Mouse (Mus musculus): ENCODE measurements around the gene Atp5b. TPM values are rescaled to one million over a fixed set of nuclear protein-coding genes. Genes with fewer than 3 reads are reported as not detected.
"Not testable (repeated sequence)": the region's sequence is repeated elsewhere in the genome, so short reads cannot be mapped to it uniquely, and the experiment has no call there.

Gene Atp5b
- total RNA-seq, 4 experiments from 2014 or later = 7,887 to 9,725 (median 8,934) TPM

DNA sequence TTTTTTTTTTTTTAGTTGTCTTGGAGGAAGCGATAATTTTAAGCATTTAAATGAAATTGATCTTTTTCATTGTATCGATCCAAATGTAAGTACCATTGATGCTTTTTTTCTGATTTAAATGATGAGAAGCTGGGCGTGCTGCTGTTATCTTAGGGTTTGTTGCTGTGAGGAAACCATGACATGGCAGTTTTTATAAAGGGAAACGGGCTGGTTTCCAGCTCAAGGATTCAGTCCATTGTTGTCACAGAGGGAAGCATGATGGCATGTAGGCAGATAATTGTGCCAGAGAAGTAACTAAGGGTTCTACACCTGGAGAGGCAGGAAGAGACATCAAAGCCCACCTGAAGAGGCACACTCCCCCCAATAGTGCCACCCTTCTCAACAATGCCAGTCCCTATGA is 13.9 kb upstream of the Atp5b start:
- DNase-seq (ENCODE audit: low spot score) = peak; percentile 47

DNA sequence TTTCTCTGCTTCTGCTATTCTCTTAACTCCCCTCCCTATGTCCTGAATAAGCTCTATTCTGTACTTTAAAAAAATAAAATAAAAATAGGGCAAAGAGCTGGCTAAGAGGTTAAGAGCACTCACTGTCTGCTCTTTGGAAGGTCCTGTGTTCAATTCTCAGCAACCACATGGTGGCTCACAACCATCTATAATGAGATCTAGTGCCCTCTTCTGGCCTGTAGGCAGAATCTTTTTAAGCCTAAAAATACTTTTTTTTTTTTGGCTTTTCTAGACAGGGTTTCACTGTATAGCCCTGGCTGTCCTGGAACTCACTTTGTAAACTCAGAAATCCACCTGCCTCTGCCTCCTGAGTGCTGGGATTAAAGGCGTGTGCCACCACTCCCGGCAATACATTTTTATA is 12.6 kb upstream of the Atp5b start:
- DNase-seq (ENCODE audit: low spot score) = not testable (repeated sequence)

DNA sequence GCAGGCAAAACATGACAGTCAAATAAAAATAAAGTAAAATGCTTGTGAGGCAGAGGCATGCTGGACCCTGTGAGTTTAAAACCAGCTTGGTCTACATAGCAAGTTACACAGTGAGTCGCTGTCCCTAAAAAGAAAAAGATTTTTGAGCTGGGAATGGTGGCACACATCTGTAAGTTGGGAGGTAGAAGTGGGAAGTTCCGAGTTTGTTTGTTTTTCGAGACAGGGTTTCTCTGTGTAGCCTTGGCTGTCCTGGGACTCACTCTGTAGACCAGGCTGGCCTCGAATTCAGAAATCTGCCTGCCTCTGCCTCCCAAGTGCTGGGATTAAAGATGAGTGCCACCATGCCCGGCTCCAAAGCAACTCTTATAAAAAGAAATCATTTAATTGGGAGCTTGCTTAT is 4.8 kb upstream of the Atp5b start:
- DNase-seq (ENCODE audit: low spot score) = not testable (repeated sequence)

DNA sequence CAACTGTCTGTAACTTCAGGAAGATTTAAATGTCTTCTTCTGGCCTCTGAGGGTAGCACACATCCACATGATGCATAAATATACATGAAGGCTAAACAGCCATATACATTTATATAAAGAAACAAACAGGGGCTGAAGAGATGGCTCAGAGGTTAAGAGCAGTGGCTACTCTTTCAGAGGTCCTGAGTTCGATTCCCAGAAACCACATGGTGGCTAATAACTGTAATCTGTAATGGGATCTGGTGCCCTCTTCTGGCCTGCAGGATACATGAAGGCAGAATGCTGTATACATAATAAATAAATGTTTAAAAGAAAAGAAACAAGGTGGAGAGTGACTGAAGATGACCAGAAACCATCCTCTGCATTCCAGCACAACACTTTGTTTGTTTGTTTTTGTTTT is 2.6 kb upstream of the Atp5b start:
- no peak for DNase-seq (ENCODE audit: low spot score)

DNA sequence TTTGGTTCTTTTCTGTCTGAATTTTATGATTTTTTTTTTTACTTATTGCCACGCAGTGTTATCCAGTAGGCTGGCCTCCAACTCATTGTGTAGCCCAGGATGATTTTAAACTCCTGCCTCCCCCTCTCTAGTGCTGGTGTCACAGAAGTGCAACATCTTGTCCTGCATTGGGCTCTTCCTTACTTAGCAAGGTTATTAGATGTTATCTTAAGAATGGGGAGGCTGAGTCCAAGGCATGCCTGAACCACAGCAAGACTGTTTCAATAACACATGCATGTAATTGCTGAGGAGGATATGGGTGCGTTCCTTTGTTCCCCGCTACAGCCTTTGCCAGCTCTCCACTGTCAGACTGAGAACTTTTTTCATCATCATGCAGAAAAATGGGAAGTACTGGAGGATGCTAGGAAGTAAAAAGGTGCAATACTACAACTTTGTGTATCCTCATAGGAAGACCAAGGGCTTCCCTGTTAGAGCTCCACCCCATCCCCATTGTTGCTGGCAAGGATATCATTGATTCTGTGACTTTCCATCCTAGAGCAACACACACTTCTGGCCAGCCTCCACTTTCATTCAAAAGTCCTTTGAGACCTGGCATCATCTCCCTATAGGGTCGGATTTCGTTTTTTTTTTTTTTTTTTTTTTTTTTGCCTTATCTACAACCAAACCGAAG is 1.1 kb upstream of the Atp5b start:
- no peak for DNase-seq (ENCODE audit: low spot score)

DNA sequence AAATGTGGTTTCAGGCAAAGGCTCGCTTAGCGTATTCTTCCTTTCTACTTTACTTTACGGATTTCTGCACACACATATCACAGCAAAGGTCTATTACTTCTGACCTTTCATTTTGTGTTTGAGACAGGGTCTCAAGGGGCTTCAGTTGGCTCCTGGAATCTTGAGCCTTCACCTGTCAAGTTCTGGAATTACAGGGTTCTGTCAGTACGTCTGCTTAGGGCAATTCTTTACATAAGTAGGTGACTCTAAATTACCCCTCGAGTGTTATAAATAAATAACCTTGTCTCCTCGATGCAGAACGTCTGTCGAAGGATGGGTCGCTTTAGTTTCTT is 630 bp upstream of the Atp5b start:
- no peak for DNase-seq (ENCODE audit: low spot score)

DNA sequence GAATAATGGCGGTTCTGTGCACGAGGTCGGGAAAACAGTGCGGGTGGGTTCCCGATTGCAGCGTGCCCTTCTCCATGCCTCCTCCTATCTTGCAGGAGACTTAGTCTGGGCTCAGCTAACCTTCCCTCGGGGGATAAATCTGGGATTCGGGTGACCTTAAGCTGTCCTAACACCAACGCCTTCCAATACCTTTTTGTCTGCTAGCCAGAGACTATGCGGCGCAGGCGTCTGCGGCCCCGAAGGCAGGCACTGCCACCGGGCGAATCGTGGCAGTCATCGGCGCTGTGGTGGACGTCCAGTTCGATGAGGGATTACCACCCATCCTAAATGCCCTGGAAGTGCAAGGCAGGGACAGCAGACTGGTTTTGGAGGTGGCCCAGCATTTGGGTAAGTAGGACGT is 615 bp downstream of the Atp5b start:
- DNase-seq (ENCODE audit: low spot score) = no peak

DNA sequence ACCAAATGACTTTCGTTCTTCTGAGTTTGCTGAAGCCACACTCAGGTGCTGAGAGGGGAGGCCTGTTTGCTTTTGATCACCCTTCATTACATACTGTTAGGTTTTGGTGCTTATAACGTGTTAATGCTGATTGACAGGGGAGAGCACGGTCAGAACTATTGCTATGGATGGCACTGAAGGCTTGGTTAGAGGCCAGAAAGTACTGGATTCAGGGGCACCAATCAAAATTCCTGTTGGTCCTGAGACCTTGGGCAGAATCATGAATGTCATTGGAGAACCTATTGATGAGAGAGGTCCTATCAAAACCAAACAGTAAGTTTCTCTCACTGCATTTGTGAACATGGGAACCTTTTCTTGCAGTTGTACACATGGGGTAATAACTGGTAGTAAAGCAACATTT is 1.1 kb downstream of the Atp5b start:
- no peak for DNase-seq (ENCODE audit: low spot score)

DNA sequence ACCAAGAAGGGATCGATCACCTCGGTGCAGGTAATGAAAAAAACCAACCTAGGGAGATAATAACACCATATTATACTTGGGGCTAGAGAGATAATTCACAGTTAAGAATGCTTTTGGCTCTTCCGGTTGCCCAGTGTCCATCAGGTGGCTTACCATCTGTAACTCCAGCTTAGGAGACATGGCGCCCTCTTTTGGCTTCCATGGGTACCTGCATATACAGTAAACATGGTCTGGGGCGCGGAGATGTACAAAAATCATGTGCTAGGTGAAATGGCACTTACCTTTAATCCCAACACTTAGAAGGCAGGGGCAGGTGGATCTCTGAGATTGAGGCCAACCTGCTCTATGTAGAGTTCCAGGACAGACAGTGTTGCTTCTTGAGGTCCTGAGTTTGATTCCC is 3.3 kb downstream of the Atp5b start:
- no peak for DNase-seq (ENCODE audit: low spot score)

DNA sequence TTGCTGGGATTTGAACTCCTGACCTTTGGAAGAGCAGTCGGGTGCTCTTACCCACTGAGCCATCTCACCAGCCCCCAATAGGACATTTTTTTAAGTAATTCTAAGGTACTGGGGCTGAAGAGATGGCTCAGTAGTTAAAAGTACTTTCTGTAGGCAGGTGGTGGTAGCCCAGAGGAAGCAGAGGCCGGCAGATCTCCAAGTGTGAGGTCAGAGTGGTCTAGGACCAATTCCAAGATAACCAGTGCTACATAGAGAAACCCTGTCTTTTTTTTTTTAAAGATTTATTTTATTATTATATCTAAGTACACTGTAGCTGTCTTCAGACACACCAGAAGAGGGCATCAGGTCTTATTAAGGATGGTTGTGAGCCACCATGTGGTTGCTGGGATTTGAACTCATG is 4.1 kb downstream of the Atp5b start:
- DNase-seq (ENCODE audit: low spot score) = not testable (repeated sequence)

DNA sequence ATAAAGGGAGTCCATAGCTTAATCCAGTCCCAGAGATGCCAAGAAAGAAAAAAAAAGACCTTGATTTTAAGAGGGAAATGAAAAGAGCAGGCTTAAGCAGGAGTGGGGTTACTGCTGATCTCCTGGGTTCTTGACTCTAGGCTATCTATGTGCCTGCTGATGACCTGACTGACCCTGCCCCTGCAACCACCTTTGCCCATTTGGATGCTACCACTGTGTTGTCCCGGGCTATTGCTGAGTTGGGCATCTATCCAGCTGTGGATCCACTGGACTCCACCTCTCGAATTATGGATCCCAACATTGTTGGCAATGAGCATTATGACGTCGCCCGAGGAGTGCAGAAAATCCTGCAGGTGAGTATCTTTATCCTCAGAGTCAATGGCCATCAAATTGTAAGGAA is 5.1 kb downstream of the Atp5b start:
- no peak for DNase-seq (ENCODE audit: low spot score)

DNA sequence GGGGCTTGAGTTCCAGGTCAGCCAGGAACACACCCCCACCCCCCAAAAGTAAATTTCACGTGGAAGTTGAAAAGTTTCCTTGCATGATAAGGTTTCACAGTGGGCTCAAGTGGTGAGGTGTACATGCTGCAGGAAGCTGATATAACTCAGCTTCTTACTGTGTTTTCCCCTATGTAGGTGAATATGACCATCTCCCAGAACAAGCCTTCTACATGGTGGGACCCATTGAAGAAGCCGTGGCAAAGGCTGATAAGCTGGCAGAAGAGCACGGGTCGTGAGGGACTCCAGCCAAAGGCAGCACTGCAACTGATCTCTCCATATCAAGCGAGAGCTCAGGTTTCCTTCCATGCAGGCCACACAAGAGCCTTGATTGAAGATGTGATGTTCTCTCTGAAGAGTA is 6.8 kb downstream of the Atp5b start:
- no peak for DNase-seq (ENCODE audit: low spot score)

DNA sequence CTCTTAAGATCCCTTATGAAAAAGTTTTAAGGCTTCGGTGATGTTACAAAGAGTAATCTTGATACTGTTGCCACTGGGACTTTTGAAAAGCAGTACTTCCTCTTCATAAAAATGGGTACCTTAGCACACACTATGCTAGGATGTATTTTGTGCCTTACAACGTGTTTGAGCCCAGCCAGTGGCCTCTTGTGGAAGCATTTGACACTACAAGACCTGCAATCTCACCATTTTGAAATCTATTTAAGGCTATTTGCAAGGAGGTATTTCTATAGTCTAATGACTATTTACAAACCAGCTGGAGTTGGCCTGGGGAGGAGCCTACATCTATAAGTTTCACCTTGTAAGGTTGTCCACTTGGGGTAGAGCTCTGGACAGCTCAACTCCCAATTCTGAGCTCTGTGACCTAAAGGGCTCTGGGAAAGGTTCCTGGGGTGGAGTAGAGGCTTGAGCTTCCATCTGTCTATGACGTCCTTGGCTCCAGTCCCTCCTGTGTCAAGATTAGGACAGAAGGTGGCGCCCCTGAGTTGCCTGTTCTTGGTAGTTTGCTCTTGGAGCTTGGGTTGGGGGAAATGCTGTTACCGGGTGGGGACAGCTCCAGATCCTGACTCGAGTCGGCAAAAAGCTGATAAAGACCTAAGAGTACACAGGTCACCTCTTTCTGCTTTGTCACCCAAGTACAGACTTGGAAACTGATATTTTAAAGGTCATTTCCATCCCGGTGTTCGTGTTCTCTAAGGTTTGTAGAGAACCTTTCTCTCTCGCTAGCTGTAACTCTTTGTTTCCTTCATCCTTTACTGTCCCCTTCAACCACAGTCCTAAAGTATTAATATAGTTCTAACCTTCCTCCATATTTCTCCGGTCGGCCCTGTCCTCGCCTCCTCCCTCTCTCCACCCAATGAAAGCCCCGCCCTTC is 7.8 kb downstream of the Atp5b start:
- peak; percentile 94 for DNase-seq (ENCODE audit: low spot score)

DNA sequence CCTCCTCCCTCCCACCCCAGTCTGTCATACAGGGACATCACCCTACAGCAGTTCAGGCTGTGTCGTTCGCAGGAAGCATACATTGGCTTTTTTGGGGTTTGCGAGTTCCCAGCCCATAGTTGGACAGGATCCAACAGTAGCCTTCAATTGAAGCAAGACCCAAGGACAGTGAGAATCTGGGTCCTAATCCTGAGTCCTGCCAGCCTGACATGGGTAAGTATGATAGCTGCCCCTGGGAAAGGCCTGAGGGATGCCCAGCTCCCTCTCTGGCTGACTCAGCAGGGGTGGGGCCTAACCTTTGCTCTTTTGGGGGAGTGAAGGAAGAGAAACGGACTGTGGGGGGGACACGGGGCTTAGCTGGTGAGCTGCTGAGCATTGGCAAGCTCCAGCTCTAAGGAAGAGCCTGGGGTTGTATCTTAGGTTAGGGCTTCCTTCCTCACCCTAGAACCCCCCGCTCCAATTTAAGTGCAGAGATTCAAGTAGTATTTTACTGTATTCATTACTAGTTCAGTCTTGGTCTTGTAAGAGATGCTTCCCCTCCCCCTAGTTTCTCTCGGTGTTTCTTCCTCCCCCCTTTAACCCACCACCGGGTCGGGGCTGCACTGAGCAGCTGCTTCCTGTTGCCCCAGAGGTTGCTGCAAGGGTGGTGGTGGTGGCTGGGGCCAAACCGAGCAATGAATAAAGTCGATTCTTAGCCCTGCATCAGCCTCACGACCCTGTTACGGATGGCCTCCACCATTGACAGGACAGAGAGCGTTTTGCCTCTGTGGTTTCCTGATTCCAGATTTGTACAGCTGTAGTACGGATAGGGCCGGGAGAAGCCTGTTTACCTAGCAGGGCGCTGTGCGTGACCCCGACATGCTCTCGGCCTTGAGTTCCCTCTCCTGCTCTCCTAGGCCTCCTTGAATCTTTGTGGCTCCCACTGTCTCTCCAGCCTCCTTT is 8.8 kb downstream of the Atp5b start, which contains the start of gene Baz2a:
Baz2a (plus strand) TSS at position 14 of the 942 bp plus-strand sequence.
- peak; percentile 69 for DNase-seq (ENCODE audit: low spot score)

DNA sequence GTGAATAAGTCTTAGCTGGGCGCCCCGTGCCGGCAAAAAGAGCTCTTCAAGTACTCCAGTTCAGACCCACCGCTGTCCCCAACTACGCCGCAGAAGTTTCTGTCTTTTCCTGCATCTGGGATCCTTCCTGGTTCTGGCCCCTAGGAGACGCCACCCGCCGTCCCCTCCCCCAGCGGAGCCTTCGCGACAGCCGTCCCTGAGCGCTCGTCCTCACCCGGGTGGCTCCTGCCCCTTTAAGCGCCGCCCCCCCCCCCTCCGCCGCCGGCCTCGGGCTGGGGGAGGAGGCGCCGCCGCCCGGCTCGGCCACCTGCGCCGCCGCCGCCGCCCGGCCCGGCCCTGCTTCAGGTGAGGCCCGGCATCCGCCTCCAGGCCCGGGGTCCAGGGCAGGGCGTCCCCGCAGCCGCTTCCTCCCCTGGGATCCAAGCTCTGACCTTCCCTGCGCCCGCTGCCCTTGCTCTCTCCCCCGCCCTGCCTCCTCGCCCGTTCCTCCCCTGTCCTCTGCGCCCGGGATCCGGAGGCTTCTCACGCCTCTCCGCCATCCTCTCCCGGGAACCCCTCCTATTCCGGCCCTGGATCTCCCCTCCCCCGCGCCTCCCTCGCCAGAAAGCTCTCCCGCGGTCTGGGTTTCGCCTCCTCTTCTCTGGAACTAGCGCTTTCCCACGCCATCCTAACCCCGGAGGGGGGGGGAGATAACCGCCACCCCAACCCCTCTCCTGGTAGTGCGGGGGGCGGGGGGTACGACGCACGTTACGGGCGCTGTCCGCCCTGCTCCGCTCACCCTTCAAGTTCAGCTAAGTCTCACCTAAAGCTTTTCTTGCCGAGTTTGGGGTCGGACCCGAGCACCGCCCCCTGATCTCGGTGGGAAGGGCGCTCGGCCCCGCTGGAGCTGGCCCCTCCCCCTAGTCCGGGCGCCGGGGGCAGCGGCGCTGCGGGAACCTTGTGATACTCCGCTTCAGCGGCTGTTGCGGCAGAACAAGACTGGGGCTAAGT is 9.7 kb downstream of the Atp5b start:
- DNase-seq (ENCODE audit: low spot score) = peak; percentile 81

DNA sequence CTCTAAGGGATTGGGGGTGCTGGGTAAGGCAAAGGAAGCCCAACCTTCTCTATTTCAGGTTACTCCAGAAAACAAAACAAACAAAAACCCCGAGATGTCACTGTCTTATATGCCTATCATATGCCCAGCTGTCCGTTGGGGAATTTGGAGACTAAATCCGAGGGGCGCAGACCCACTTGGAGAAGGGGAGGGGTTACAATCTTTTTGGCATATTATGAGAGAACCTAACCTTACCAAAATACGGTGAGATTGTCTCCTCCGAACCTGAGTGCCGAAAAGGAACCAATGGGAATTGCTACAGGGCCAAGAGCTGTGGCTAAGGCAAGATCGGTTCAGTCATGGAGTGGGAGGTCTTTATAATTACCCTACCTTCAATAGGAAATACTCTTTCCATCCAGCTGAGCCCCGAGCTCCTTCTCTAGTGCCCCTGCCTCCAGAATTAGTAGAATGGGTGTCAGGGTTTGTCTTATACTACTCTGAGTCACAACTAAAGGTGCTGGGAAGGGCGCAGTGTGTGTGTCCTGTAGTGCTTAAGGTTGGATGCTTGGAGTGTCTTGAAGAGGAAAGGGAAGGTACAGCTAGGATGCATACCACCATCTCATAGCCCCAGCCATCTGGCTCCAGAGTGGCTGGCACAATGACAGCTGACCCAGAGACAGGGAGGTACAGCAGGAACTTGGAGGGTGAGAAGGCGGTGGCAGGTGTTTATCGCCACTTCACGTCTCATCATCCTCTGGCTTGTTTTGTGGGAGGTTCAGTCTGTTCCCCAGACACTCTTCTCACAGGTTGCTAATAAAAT is 10.6 kb downstream of the Atp5b start:
- no peak for DNase-seq (ENCODE audit: low spot score)

DNA sequence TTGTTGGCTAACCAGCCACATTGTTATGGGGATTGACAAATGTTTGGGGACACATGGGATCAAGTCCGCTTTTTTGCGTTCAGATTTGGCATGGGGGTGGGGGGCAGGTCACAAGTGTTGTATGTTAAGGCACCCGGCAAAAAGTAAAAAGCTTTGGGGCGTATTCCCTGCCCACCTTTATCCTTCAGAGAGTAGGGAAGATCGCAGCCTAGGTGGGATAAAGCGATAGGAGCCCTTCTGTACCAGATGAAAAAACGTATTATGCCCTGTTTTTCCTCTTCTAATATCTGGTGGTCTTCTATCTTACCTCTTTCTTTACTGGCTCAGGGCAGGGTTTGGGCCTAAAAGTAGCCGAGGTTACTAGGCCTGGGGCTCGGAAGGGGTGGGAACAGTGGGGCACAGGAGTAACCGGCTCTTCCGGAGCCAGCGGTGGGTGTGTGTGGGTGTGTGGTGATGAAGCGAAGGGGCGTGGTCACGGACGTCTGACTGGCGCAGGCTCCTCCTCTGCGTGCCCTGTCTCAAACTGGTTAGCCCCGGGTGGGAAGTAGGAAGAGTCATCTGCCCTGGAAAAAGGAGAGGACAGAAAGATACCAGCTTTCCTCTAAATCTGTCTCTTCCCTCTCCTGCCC is 11.4 kb downstream of the Atp5b start:
- peak; percentile 85 for DNase-seq (ENCODE audit: low spot score)

DNA sequence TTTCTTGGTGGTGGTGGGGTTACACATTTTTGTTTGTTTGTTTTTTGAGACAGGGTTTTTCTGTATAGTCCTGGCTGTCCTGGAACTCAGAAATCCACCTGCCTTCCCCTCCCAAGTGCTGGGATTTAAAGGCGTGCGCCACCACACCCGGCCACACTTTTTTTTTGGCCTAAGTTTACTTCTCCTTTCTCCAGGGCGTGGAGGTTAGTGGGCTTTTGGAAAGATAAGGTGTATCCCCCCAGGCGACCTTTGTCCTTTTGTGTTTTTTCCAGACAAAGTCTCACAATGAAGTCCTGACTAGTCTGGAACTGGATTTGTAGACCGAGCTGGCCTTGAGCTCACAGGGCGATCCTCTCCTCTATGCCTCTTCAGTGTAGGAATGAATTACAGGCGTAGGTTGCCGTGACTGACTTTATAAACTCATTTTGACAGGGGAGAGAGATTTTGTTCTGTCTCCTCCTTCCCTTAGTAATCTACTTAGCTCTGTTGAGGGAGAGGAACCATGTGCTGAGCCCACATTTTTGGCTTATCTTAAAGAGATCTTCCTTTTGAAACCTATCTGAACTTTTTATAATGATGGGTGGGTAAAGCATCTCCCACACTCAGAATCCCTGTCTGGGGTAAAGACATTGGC is 12.0 kb downstream of the Atp5b start:
- no peak for DNase-seq (ENCODE audit: low spot score)

DNA sequence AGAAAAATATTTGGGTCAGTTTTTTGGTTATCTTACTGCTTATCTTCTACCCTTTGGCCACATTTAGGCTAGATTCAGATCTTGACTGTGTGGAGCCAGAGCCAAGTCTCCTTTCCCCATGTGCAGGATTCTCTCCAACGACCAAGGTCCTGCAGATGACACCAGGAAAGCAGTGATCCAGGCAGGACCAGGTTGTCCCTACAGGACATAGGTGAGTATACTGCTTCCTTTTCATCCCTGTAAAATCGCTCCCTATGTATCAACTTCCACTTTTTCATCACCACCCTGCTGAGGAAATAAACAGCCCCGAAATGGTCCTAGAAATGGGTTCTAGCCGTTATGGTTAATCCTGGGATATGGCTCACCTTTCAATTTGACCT is 13.2 kb downstream of the Atp5b start:
- DNase-seq (ENCODE audit: low spot score) = no peak
